In the genomic region with DNA sequence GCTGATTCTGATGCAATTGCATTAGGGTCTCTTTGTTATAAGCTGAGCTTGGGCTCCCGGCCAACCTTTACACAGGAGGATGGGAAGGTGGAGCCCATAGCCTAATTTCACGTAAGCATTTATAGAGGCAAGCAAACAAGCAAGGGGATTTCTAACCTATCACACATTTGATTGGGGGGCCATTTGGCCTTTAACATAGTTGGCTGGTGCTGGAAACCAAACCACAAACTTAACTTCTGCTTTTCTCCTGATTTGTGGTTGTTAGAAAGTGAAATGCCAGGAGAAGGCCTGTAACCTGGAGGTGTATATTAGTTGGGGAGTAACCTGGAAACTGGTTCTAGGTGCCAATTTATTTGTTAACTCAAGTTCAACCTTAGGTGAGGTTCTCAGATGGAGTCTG, we compare ENCODE assay signal across 26 mouse cellular contexts. TPM values are rescaled to one million over a fixed set of nuclear protein-coding genes. Genes with fewer than 3 reads are reported as not detected.
"Had no signal": no experiment of that assay in that cellular context is flagged by ENCODE, and none has a peak within 500 bp of the region (broad histone marks: within the 10 kb centered on the region; RNA-seq: fewer than 3 reads in every experiment).

No protein-coding gene starts in this region.

- H3K4me3 ChIP-seq: layer of hippocampus, adult 2 months; liver, embryonic 13.5 days; megakaryocyte, embryonic 14.5 days; midbrain, embryonic 10.5 days; midbrain, embryonic 13.5 days; myocyte; neural tube, embryonic 13.5 days; stomach, embryonic 15.5 days had no signal

- H3K36me3 ChIP-seq: liver, embryonic 13.5 days; midbrain, embryonic 10.5 days; midbrain, embryonic 13.5 days; neural tube, embryonic 13.5 days; stomach, embryonic 15.5 days had no signal

- ATAC-seq: lung, postnatal 0 days; midbrain, embryonic 13.5 days; midbrain, embryonic 16.5 days had no signal

- H3K27ac ChIP-seq: kidney, postnatal 0 days; layer of hippocampus, adult 2 months; liver, embryonic 13.5 days; macrophage; midbrain, embryonic 10.5 days; midbrain, embryonic 13.5 days; neural tube, embryonic 13.5 days; stomach, embryonic 15.5 days had no signal

- H3K4me2 ChIP-seq: liver, embryonic 13.5 days; lung, embryonic 14.5 days; midbrain, embryonic 13.5 days; neural tube, embryonic 13.5 days; stomach, embryonic 15.5 days had no signal

- H3K4me1 ChIP-seq: liver, embryonic 13.5 days; megakaryocyte, embryonic 14.5 days; midbrain, embryonic 10.5 days; midbrain, embryonic 13.5 days; neural tube, embryonic 13.5 days; stomach, embryonic 15.5 days had no signal

- H3K9me3 ChIP-seq: liver, embryonic 13.5 days; megakaryocyte, embryonic 14.5 days; midbrain, embryonic 10.5 days; midbrain, embryonic 13.5 days; neural tube, embryonic 13.5 days; stomach, embryonic 15.5 days had no signal

- H3K27me3 ChIP-seq: midbrain, embryonic 13.5 days; neural tube, embryonic 13.5 days; stomach, embryonic 15.5 days had no signal

- H3K9ac ChIP-seq: liver, embryonic 13.5 days; lung, embryonic 14.5 days; midbrain, embryonic 13.5 days; neural tube, embryonic 13.5 days; stomach, embryonic 15.5 days had no signal

- DNase-seq: kidney, postnatal 25 days; layer of hippocampus, adult 9-11 months; liver, embryonic 13.5 days; lung, embryonic 14.5 days; retina, postnatal 1 day; right cerebral cortex, postnatal 25 days; spleen, adult 18-20 months; thymus, postnatal 25 days had no signal

RNA-seq across cellular contexts. Expression of a gene that starts 21.2 kb away (rescaled TPM):
- total RNA-seq: liver, adult 2 months; monocyte, adult 5-6 weeks had no signal
- polyA plus RNA-seq: kidney, embryonic 14.5 days; kidney, postnatal 0 days; large intestine, adult 2 months; limb, embryonic 11.5 days; limb, embryonic 14.5 days; liver, adult 2 months; liver, embryonic 13.5 days; liver, embryonic 16.5 days; lung, embryonic 14.5 days; lung, postnatal 0 days; macrophage; midbrain, embryonic 10.5 days; midbrain, embryonic 13.5 days; midbrain, embryonic 16.5 days; myocyte; neural tube, embryonic 13.5 days; stomach, embryonic 15.5 days had no signal
